Mouse (Mus musculus) limb, embryonic 10.5 days (tissue): ENCODE data around the gene Olfr90. TPM values are rescaled to one million over a fixed set of nuclear protein-coding genes. Genes with fewer than 3 reads are reported as not detected.
"Not testable (repeated sequence)": the region's sequence is repeated elsewhere in the genome, so short reads cannot be mapped to it uniquely, and the experiment has no call there.

Experiments used
- DNase-seq: peaks from one replicate; pipeline ENCODE4 v3.0.0-alpha.2; 2017; ENCODE audit warnings: low spot score
- H3K27ac ChIP-seq: fragments of 300-500 bp; sonication (generic); 2 replicates; pipeline ENCODE4 v1.5.1; 2016; ENCODE audit warnings: mild to moderate bottlenecking
- H3K27me3 ChIP-seq: fragments of 300-500 bp; sonication (generic); 2 replicates; pipeline ENCODE4 v1.6.1; 2016; ENCODE audit warnings: low read depth, mild to moderate bottlenecking; ENCODE audit not compliant: poor library complexity, severe bottlenecking
- H3K36me3 ChIP-seq: fragments of 300-500 bp; sonication (generic); 2 replicates; pipeline ENCODE4 v1.6.1; 2016; ENCODE audit warnings: mild to moderate bottlenecking, moderate library complexity
- H3K4me1 ChIP-seq: fragments of 300-500 bp; sonication (generic); 2 replicates; pipeline ENCODE4 v1.6.1; 2016
- H3K4me3 ChIP-seq: fragments of 300-500 bp; sonication (generic); 2 replicates; pipeline ENCODE4 v1.5.1; 2016; ENCODE audit warnings: mild to moderate bottlenecking, moderate library complexity
- H3K9me3 ChIP-seq: fragments of 300-500 bp; sonication (generic); replicated peaks from 2 replicates; pipeline ENCODE4 v1.6.1; 2016; ENCODE audit warnings: mild to moderate bottlenecking
- WGBS: fragments of 180-500 bp; shearing (Covaris S2); methylation state at CpG from one replicate; pipeline ENCODE4 v1.1.7; 2016; 5-methylcytosine and 5-hydroxymethylcytosine counted together
- polyA plus RNA-seq: library from polyadenylated mRNA; unstranded; fragments of >200 nt; fragmentation: Nextera tagmentation; extraction: Ambion mirVana; gene quantifications from 2 replicates; pipeline ENCODE4 v1.2.1, GENCODE M21; 2016

Olfr90 gene
- polyA plus RNA-seq: 0.06 TPM in 1 of 2 replicates, not detected in the other

- H3K36me3 ChIP-seq: no peaks in the 10 kb centered on the region
- no peak for DNase-seq
- H3K27ac ChIP-seq: no peak within 1 kb of the TSS
- no peak within 1 kb of the TSS for H3K4me3 ChIP-seq
- no peaks in the 10 kb centered on the region for H3K27me3 ChIP-seq
- H3K4me1 ChIP-seq: no peaks in the 10 kb centered on the region
- H3K9me3 ChIP-seq: no peaks in the 10 kb centered on the region
Measured at GRCm38 (mm10) chr17:37088399-37088798, at the start of gene Olfr90. Gene Olfr90 (minus strand): TSS chr17:37088499.

- not testable (repeated sequence) for H3K27me3 ChIP-seq, DNase-seq, H3K27ac ChIP-seq, H3K36me3 ChIP-seq, H3K4me1 ChIP-seq, H3K4me3 ChIP-seq, H3K9me3 ChIP-seq
- WGBS: 86% methylated on average over 4 of the region's 4 CpGs
Measured at GRCm38 (mm10) chr17:37131366-37131765, 43.1 kb upstream of the Olfr90 start.

- 90% methylated on average over 2 of the region's 2 CpGs for WGBS
- Histone ChIP-seq H3K4me3 (no peak within 1 kb of the TSS), H3K27ac (no peak within 1 kb of the TSS), H3K27me3 (no peaks in the 10 kb centered on the region), H3K9me3 (no peaks in the 10 kb centered on the region), H3K4me1 (no peaks in the 10 kb centered on the region), H3K36me3 (no peaks in the 10 kb centered on the region)
- no peak for DNase-seq
Measured at GRCm38 (mm10) chr17:37119988-37120387, 31.7 kb upstream of the Olfr90 start, which contains the start of gene Olfr92. Gene Olfr92 (minus strand): TSS chr17:37120088.

GRCm38 (mm10) chr17:37098178-37098577 is 9.9 kb upstream of the Olfr90 start, which contains the start of gene Olfr91:
Gene Olfr91 (minus strand): TSS chr17:37098278.
- Histone ChIP-seq H3K4me1 (no peaks in the 10 kb centered on the region), H3K27me3 (no peaks in the 10 kb centered on the region), H3K4me3 (no peak within 1 kb of the TSS), H3K27ac (no peak within 1 kb of the TSS), H3K36me3 (no peaks in the 10 kb centered on the region), H3K9me3 (no peaks in the 10 kb centered on the region)
- 88% methylated on average over 1 of the region's 1 CpGs for WGBS
- DNase-seq: no peak

GRCm38 (mm10) chr17:37093289-37093688 is 5.0 kb upstream of the Olfr90 start:
- no peaks in the 10 kb centered on the region for H3K27me3 ChIP-seq
- H3K27ac ChIP-seq: no peak overlapping the region
- WGBS: 83% methylated on average over 5 of the region's 5 CpGs
- DNase-seq: no peak
- H3K4me3 ChIP-seq: no peak overlapping the region
- H3K36me3 ChIP-seq: no peaks in the 10 kb centered on the region
- no peaks in the 10 kb centered on the region for H3K4me1 ChIP-seq
- no peaks in the 10 kb centered on the region for H3K9me3 ChIP-seq

GRCm38 (mm10) chr17:37092198-37092597 is 3.9 kb upstream of the Olfr90 start:
- H3K27me3 ChIP-seq: no peaks in the 10 kb centered on the region
- H3K27ac ChIP-seq: no peak overlapping the region
- 79% methylated on average over 1 of the region's 1 CpGs for WGBS
- H3K4me1 ChIP-seq: no peaks in the 10 kb centered on the region
- DNase-seq: no peak
- H3K36me3 ChIP-seq: no peaks in the 10 kb centered on the region
- H3K4me3 ChIP-seq: no peak overlapping the region
- H3K9me3 ChIP-seq: no peaks in the 10 kb centered on the region

GRCm38 (mm10) chr17:37085545-37085944 is 2.8 kb downstream of the Olfr90 start:
- 79% methylated on average over 10 of the region's 10 CpGs for WGBS
- Histone ChIP-seq H3K4me3 (no peak overlapping the region), H3K36me3 (no peaks in the 10 kb centered on the region), H3K27ac (no peak overlapping the region), H3K27me3 (no peaks in the 10 kb centered on the region), H3K9me3 (no peaks in the 10 kb centered on the region), H3K4me1 (no peaks in the 10 kb centered on the region)
- no peak for DNase-seq

- Histone ChIP-seq H3K4me1 (no peaks in the 10 kb centered on the region), H3K27me3 (no peaks in the 10 kb centered on the region), H3K4me3 (no peak overlapping the region), H3K36me3 (no peaks in the 10 kb centered on the region), H3K9me3 (no peaks in the 10 kb centered on the region), H3K27ac (no peak overlapping the region)
- no peak for DNase-seq
- WGBS: 72% methylated on average over 5 of the region's 5 CpGs
Measured at GRCm38 (mm10) chr17:37084632-37085031, 3.7 kb downstream of the Olfr90 start.

- no peaks in the 10 kb centered on the region for H3K9me3 ChIP-seq
- no peaks in the 10 kb centered on the region for H3K27me3 ChIP-seq
- WGBS: 4% methylated on average over 8 of the region's 8 CpGs
- peak; percentile 82 for DNase-seq
- H3K27ac ChIP-seq: no peak overlapping the region
- H3K4me1 ChIP-seq: peaks cover 9% of the 10 kb centered on the region
- no peak overlapping the region for H3K4me3 ChIP-seq
- H3K36me3 ChIP-seq: no peaks in the 10 kb centered on the region
Measured at GRCm38 (mm10) chr17:37083327-37083726, 5.0 kb downstream of the Olfr90 start.

- Histone ChIP-seq H3K4me1 (peaks cover 9% of the 10 kb centered on the region), H3K4me3 (no peak overlapping the region), H3K36me3 (peaks cover 1% of the 10 kb centered on the region; the same call in 1 of the 2 replicates), H3K27ac (no peak overlapping the region), H3K27me3 (no peaks in the 10 kb centered on the region), H3K9me3 (no peaks in the 10 kb centered on the region)
- 93% methylated on average over 4 of the region's 4 CpGs for WGBS
- DNase-seq: no peak
Measured at GRCm38 (mm10) chr17:37081659-37082058, 6.6 kb downstream of the Olfr90 start.

GRCm38 (mm10) chr17:37080119-37080518 is 8.2 kb downstream of the Olfr90 start:
- 23% methylated on average over 5 of the region's 5 CpGs for WGBS
- Histone ChIP-seq H3K36me3 (peaks cover 17% of the 10 kb centered on the region), H3K4me1 (peaks cover 9% of the 10 kb centered on the region), H3K27ac (no peak overlapping the region), H3K4me3 (no peak overlapping the region), H3K9me3 (no peaks in the 10 kb centered on the region), H3K27me3 (no peaks in the 10 kb centered on the region)
- no peak for DNase-seq

- no peak for DNase-seq
- no peaks in the 10 kb centered on the region for H3K9me3 ChIP-seq
- H3K4me3 ChIP-seq: no peak overlapping the region
- peaks cover 9% of the 10 kb centered on the region for H3K4me1 ChIP-seq
- H3K27ac ChIP-seq: no peak overlapping the region
- 32% methylated on average over 2 of the region's 2 CpGs for WGBS
- no peaks in the 10 kb centered on the region for H3K27me3 ChIP-seq
- H3K36me3 ChIP-seq: peaks cover 28% of the 10 kb centered on the region
Measured at GRCm38 (mm10) chr17:37078990-37079389, 9.3 kb downstream of the Olfr90 start.

GRCm38 (mm10) chr17:37078193-37078592 is 10.1 kb downstream of the Olfr90 start:
- no peak overlapping the region for H3K27ac ChIP-seq
- 36% methylated on average over 1 of the region's 1 CpGs for WGBS
- no peaks in the 10 kb centered on the region for H3K27me3 ChIP-seq
- no peaks in the 10 kb centered on the region for H3K9me3 ChIP-seq
- peaks cover 36% of the 10 kb centered on the region for H3K36me3 ChIP-seq
- H3K4me3 ChIP-seq: no peak overlapping the region
- H3K4me1 ChIP-seq: peaks cover 9% of the 10 kb centered on the region
- DNase-seq: no peak

- Histone ChIP-seq H3K27ac (no peak overlapping the region), H3K27me3 (no peaks in the 10 kb centered on the region), H3K9me3 (no peaks in the 10 kb centered on the region), H3K36me3 (peaks cover 60% of the 10 kb centered on the region), H3K4me1 (peaks cover 9% of the 10 kb centered on the region), H3K4me3 (no peak overlapping the region)
- DNase-seq: no peak
- WGBS: 90% methylated on average over 2 of the region's 2 CpGs
Measured at GRCm38 (mm10) chr17:37075766-37076165, 12.5 kb downstream of the Olfr90 start.
